Mouse (Mus musculus) heart, embryonic 15.5 days (tissue): Measurements from ENCODE around the gene Klc1. TPM values are rescaled to one million over a fixed set of nuclear protein-coding genes. Genes with fewer than 3 reads are reported as not detected.

Experiments used
- ATAC-seq: fragments of 200-750 bp; cut with Nextera tagmentation; replicated peaks from 2 replicates; pipeline ENCODE4 v1.8.0; 2017; ENCODE audit warnings: low read depth, moderate TSS enrichment; ENCODE audit not compliant: insufficient number of reproducible peaks, insufficient read depth, low FRiP score
- H3K27ac ChIP-seq: fragments of 300-500 bp; sonication (generic); 2 replicates; pipeline ENCODE4 v1.5.1; 2015; ENCODE audit warnings: mild to moderate bottlenecking, inconsistent platforms
- H3K27me3 ChIP-seq: fragments of 300-500 bp; sonication (generic); 2 replicates; pipeline ENCODE4 v1.6.1; 2015; ENCODE audit warnings: inconsistent platforms
- H3K36me3 ChIP-seq: fragments of 300-500 bp; sonication (generic); 2 replicates; pipeline ENCODE4 v1.6.1; 2015; ENCODE audit warnings: mild to moderate bottlenecking, inconsistent platforms
- H3K4me1 ChIP-seq: fragments of 300-500 bp; sonication (generic); replicated peaks from 2 replicates; pipeline ENCODE4 v1.6.1; 2015; ENCODE audit warnings: inconsistent platforms
- H3K4me2 ChIP-seq: fragments of 300-500 bp; sonication (generic); 2 replicates; pipeline ENCODE4 v1.6.1; 2015; ENCODE audit warnings: inconsistent platforms, mild to moderate bottlenecking, moderate library complexity
- H3K4me3 ChIP-seq: fragments of 300-500 bp; sonication (generic); 2 replicates; pipeline ENCODE4 v1.5.1; 2015; ENCODE audit warnings: mild to moderate bottlenecking, inconsistent platforms
- H3K9ac ChIP-seq: fragments of 300-500 bp; sonication (generic); 2 replicates; pipeline ENCODE4 v1.6.1; 2015; ENCODE audit warnings: mild to moderate bottlenecking, inconsistent platforms
- H3K9me3 ChIP-seq: fragments of 300-500 bp; sonication (generic); replicated peaks from 2 replicates; pipeline ENCODE4 v1.6.1; 2016; ENCODE audit warnings: inconsistent platforms
- WGBS: fragments of 180-500 bp; shearing (Covaris S2); methylation state at CpG from one replicate; pipeline ENCODE4 v1.1.7; 2015; ENCODE audit warnings: mixed read lengths; 5-methylcytosine and 5-hydroxymethylcytosine counted together
- polyA plus RNA-seq: library from polyadenylated mRNA; unstranded; fragments of >200 nt; fragmentation: Nextera tagmentation; extraction: Ambion mirVana; gene quantifications from 2 replicates; pipeline ENCODE4 v1.2.1, GENCODE M21; 2015

Gene Klc1
- polyA plus RNA-seq, 1 experiment from 2014 or later, result 105 TPM

DNA sequence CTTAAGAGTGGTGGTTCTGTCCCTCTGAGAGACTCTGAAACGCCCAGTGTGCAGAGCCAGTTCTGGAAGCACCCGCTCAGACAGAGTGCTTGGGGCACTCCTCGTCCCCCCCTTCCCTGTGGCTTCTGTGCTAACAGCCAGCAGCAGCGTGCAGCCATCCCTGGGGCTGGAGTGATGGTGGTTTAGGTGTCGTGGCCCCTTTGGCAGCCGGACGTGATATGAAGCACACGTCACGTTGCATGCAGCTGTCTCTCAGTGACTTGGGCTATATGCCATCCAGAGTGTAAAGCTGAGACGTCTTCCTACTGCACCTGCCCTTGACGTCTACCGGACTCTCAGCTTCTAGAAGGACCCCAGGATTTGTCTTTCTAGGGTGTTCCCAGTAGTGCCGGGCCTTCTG lies 39.8 kb downstream of the Klc1 start:
- no peak overlapping the region for H3K4me2 ChIP-seq
- no peak for ATAC-seq
- H3K9me3 ChIP-seq, result no peaks in the 10 kb centered on the region
- no peak overlapping the region for H3K4me3 ChIP-seq
- H3K27me3 ChIP-seq, result no peaks in the 10 kb centered on the region
- H3K36me3 ChIP-seq, result peaks cover 79% of the 10 kb centered on the region
- 88% methylated on average over 13 of the region's 13 CpGs for WGBS
- H3K9ac ChIP-seq, result no peak overlapping the region
- H3K4me1 ChIP-seq, result peaks cover 14% of the 10 kb centered on the region
- no peak overlapping the region for H3K27ac ChIP-seq

DNA sequence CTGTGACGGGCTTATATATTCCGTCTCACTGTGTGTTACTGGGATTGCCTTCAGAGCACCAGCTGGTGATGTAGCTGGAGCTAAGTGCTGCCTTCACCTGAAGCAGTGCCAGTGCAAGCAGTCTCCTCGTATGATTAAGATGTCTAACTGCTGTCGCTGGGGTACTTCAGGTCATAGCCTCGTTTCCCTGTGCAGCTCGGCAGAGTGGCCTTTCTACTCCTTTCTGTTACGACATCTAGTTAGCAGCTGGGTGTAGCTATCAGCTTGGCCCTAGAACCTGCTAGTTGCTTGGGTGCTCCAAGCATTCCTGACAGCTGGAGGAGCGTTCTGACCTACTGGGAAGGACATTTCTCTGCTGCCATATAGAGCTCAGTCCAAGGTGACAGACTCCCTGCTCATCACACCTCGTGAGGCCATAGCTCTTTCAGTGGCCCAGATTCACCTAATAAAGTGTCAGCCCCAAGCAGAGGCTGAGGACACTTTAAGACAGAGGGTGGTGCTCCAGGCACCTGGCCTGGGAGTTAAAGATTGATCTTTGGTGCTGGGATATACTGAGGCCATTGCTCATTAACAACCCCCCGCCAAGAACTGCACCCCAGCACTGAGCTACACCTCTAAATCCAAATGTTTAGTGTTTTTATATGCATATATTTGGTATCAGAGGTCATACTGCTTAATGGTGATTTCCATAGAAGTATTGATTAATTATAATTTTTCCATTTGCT lies 42.0 kb downstream of the Klc1 start:
- H3K36me3 ChIP-seq, result peaks cover 73% of the 10 kb centered on the region
- no peaks in the 10 kb centered on the region for H3K27me3 ChIP-seq
- no peak overlapping the region for H3K4me3 ChIP-seq
- 65% methylated on average over 10 of the region's 10 CpGs for WGBS
- H3K4me1 ChIP-seq, result peaks cover 10% of the 10 kb centered on the region
- no peak; the same call in 1 of the 2 replicates for ATAC-seq
- peak overlapping the region; percentile 42; the same call in 1 of the 2 replicates for H3K27ac ChIP-seq
- no peak overlapping the region for H3K9ac ChIP-seq
- H3K9me3 ChIP-seq, result no peaks in the 10 kb centered on the region
- no peak overlapping the region for H3K4me2 ChIP-seq

DNA sequence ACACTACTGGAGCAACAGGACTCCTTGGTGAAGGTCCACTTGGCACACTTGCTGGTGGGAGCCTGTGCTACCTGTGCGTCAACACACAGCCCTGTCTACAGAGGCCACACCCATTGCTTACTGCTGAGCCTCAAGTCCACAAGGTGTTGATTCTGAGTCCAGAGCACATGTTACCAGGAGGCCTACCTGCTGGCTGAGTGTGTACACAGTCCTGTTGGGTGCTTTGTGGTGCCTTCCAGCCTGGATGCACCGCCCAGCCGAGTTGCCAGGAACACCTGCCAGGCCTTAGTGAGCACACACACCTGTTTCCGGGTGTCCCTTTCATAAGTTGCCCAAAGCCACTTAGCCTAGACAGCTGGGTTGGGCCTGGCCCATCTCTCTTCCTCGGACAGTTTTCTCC lies 44.9 kb downstream of the Klc1 start:
- Histone ChIP-seq H3K9me3 (no peaks in the 10 kb centered on the region), H3K4me2 (no peak overlapping the region), H3K4me1 (peaks cover 10% of the 10 kb centered on the region), H3K9ac (no peak overlapping the region), H3K36me3 (peaks cover 82% of the 10 kb centered on the region), H3K27ac (no peak overlapping the region), H3K27me3 (no peaks in the 10 kb centered on the region), H3K4me3 (no peak overlapping the region)
- 83% methylated on average over 5 of the region's 5 CpGs for WGBS
- ATAC-seq, result no peak

DNA sequence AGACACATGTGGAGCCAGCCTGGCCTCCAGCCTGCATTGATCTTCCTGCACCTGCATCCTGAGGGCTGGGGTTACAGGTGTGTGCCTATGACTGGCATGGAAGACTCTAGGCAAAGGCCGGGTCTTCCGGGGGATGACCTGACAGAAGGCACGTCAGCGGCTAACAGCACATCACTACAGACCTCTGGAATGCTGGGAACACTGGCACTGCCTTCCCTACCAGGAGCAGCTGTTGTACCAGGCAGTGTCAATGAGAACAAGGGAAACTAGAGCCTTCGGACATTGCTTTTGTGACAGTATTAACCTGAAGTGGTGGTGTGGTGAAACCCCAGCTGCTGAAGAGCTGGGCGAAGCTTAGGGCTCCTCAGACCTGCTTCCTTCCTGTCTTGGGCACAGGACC lies 50.1 kb downstream of the Klc1 start:
- Histone ChIP-seq H3K27me3 (no peaks in the 10 kb centered on the region), H3K9ac (no peak overlapping the region), H3K4me3 (no peak overlapping the region), H3K27ac (0 out of 2 replicates have a peak overlapping the region, but pooled peaks have one; percentile 34), H3K4me1 (peaks cover 27% of the 10 kb centered on the region), H3K9me3 (no peaks in the 10 kb centered on the region), H3K4me2 (no peak overlapping the region), H3K36me3 (peaks cover 45% of the 10 kb centered on the region)
- WGBS, result 90% methylated on average over 6 of the region's 6 CpGs
- no peak for ATAC-seq

DNA sequence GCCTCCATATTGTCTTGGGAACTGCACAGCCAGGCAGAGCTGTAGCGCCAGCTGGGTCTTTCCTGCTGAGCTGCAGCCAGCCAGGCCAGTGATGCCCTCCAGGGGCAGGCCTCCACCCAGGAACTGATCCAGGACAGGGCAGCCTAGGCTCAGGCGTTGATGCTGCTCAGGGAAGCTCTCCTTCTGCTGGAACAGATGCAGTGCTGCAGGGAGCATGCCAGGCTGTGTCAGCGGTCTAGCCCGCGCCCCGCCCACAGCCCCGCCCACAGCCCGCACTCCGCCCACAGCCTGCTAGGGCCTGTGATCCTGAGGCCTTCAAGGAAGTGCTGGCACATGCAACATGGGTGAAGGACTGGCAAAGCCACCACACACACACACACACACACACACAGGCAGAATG lies 51.1 kb downstream of the Klc1 start:
- Histone ChIP-seq H3K27me3 (no peaks in the 10 kb centered on the region), H3K36me3 (peaks cover 37% of the 10 kb centered on the region), H3K4me1 (peaks cover 27% of the 10 kb centered on the region), H3K9me3 (no peaks in the 10 kb centered on the region), H3K4me3 (no peak overlapping the region), H3K9ac (peak overlapping the region; percentile 27; the same call in 1 of the 2 replicates), H3K27ac (peak overlapping the region; percentile 34), H3K4me2 (no peak overlapping the region)
- ATAC-seq, result peak; percentile 12; the same call in 1 of the 2 replicates
- 7% methylated on average over 8 of the region's 9 CpGs for WGBS

DNA sequence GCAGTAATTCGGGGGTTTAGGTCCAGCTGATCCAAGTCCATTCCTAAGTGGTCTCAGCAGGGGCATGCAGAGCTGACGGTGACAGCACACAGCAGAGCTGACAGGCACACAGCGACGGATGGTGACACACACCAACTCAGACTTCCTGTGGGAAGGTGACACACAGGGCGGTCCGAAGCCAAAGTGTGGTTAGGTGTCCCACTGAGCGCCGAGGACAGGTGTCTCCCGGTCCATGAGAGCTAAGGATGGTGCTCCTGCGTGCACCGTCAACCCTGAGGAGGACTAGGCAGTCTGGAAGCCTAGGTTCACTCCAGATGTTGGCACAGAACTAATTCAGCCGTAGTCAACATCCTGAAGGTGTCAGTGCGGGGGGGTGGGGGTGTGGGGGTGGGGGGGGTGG lies 53.4 kb downstream of the Klc1 start:
- H3K27ac ChIP-seq, result no peak overlapping the region
- peaks cover 17% of the 10 kb centered on the region for H3K36me3 ChIP-seq
- peaks cover 50% of the 10 kb centered on the region for H3K4me1 ChIP-seq
- no peak overlapping the region for H3K9ac ChIP-seq
- H3K4me2 ChIP-seq, result no peak overlapping the region
- H3K4me3 ChIP-seq, result no peak overlapping the region
- 82% methylated on average over 13 of the region's 13 CpGs for WGBS
- H3K9me3 ChIP-seq, result no peaks in the 10 kb centered on the region
- no peak for ATAC-seq
- no peaks in the 10 kb centered on the region for H3K27me3 ChIP-seq

DNA sequence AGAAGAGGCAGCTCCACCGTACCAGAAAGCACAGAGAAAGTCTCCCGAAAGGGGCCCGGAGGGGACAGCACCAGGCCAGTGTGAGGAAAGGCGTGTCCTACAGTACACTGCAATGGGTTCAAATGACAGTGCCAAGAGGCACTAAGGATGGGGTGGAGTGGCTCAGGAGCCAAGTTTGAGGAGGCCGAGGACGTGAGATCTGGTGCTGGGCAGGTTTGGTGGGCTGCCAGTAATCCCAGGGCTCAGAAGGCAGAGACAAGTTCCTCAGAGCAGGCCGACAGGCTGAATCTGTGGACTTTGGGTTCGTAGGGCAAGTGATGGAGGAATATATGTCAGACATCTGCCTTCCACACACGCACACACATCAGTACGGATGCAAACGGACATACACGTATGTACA lies 54.0 kb downstream of the Klc1 start:
- no peaks in the 10 kb centered on the region for H3K27me3 ChIP-seq
- no peak overlapping the region for H3K27ac ChIP-seq
- H3K9me3 ChIP-seq, result no peaks in the 10 kb centered on the region
- peak overlapping the region; percentile 85 for H3K4me3 ChIP-seq
- peak overlapping the region; percentile 77 for H3K9ac ChIP-seq
- peaks cover 54% of the 10 kb centered on the region for H3K4me1 ChIP-seq
- H3K36me3 ChIP-seq, result peaks cover 13% of the 10 kb centered on the region
- WGBS, result 62% methylated on average over 12 of the region's 12 CpGs
- ATAC-seq, result no peak
- H3K4me2 ChIP-seq, result peak overlapping the region; percentile 91

DNA sequence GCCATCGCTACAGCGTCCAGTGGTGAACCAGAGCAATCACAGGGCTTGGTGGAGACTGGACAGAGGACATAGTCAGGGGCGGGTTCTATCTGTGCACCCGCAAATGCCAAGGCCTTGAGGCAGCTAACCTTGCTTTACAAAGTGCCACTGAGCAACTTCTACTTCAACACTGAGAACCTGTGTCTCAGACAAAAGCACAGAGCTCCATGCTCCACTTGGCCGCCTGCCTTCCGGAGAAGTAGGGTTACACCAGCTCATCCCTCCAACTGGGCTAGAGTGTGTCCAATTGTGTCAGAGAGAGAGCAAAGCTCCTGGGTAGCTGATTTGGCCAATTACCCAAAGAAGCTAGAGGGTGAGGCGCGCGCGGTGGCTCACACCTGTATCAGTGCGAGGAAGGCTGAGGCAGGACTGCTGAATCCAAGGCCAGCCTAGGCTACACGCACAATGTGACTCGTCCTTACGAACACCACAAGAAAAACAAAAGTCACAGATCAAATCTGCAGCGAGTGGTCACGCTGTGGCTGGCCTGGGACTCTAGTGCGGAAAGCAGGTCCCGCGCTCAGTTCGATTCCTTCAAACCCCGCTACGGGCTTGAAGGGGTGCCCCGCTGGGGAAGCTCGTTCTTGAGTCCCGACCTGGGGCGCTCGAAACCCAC lies 54.6 kb downstream of the Klc1 start:
- H3K9ac ChIP-seq, result peak overlapping the region; percentile 77
- H3K4me2 ChIP-seq, result peak overlapping the region; percentile 91
- H3K4me3 ChIP-seq, result peak overlapping the region; percentile 85
- no peaks in the 10 kb centered on the region for H3K9me3 ChIP-seq
- 0 out of 2 replicates have a peak overlapping the region, but pooled peaks have one; percentile 36 for H3K27ac ChIP-seq
- peaks cover 6% of the 10 kb centered on the region for H3K36me3 ChIP-seq
- 3% methylated on average over 27 of the region's 27 CpGs for WGBS
- no peak for ATAC-seq
- peaks cover 55% of the 10 kb centered on the region for H3K4me1 ChIP-seq
- no peaks in the 10 kb centered on the region for H3K27me3 ChIP-seq

DNA sequence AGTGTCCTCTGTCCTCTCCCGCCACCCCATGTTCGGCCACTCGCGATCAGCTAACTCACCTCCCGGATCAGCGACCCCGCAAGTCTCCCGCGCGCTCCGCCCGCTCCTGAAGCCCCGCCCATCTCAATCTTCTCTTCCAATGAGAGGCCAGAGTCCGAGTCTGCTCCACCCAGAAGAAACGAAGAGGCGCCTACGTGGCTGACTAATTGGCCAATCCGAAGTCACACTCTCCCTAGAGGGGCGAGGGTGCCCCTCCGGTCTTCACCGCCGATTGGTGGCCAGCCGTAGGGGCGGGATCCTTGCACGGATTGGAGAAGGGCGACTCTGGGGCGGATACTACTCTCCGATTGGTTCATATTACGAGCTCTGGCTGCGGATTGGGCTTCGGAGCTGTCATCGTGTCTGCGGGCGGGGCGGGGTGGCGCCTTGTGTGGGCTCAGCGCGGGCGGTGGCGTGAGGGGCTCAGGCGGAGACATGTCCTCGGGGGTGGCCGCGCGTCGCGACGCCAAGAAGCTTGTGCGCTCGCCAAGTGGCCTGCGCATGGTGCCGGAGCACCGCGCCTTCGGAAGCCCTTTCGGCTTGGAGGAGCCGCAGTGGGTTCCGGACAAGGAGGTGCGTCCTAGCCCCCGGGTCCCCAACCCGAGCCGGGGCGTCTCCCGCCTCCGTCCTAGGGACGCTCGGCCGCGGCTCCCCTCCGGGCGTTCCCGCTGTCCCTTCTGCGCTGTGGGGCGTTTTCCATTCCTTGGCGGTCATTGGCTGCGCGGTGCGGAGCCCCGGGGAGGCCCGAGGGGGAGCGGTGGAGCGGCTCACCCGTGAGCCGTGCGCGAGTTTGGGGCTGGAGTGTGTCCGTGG lies 55.3 kb downstream of the Klc1 start, which contains the start of the genes Xrcc3 and Zfyve21:
Xrcc3 (minus strand) TSS at position 108 of the 852 bp plus-strand sequence.
Zfyve21 (plus strand) TSS at position 405 of the 852 bp plus-strand sequence.
- Histone ChIP-seq H3K4me1 (peaks cover 59% of the 10 kb centered on the region), H3K36me3 (no peaks in the 10 kb centered on the region), H3K4me2 (peak within 1 kb of the TSS; percentile 91), H3K27ac (peak within 1 kb of the TSS; percentile 98), H3K4me3 (peak within 1 kb of the TSS; percentile 85), H3K9me3 (no peaks in the 10 kb centered on the region), H3K9ac (peak within 1 kb of the TSS; percentile 86), H3K27me3 (no peaks in the 10 kb centered on the region)
- under 1% methylated on average over 87 of the region's 87 CpGs for WGBS
- ATAC-seq, result peak; percentile 97

DNA sequence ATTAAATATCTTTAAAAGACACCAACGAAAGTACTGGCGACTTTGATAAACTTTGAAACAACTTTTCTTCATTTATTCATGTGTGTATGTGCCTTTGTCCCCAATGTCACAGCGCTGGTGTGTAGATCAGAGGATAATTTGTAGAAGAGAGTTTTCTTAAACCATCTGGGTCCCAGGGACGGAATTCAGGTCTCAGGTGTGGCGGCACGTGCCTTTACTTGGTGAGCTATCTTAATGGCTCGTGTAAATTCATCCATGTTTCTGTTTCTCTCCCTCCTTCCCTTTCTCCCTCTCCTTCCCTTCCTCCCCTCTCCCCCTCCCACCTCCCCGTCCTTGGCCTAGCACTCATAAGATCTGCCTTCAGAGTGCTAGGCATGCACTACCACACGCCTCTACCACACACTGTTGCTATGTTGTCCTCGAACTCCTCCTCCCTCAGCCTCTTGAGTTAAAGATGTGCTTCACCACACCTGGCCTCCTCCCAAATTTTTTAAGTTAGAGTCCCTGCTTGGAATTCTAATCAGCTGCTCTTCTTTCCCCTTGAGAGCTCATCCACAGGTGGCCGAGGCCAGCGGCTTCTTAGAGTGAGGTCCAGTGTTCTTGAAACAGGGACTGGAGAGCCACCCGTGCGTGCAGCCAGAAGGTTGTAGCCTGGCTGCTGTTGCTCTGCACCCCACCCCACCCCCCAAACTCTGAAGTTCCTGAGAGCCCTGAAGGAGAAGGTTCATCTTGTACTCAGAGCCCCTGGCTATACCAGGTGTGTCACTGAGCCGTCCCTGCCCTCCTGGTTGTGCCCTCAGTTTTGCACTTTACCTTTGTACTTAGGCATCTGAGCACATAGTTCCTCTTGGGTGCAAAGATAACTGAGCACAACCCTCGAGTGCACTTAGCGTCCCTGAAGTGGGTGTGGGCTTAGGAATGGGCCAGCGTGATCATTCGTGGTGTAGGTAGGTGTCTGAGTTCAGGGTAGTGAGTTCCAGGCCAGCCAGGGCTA lies 56.4 kb downstream of the Klc1 start:
- H3K36me3 ChIP-seq, result no peaks in the 10 kb centered on the region
- peaks cover 52% of the 10 kb centered on the region for H3K4me1 ChIP-seq
- no peak for ATAC-seq
- 18% methylated on average over 19 of the region's 19 CpGs for WGBS
- H3K4me2 ChIP-seq, result peak overlapping the region; percentile 91
- peak overlapping the region; percentile 98 for H3K27ac ChIP-seq
- H3K9me3 ChIP-seq, result no peaks in the 10 kb centered on the region
- H3K27me3 ChIP-seq, result no peaks in the 10 kb centered on the region
- peak overlapping the region; percentile 86 for H3K9ac ChIP-seq
- peak overlapping the region; percentile 85 for H3K4me3 ChIP-seq
